Mouse (Mus musculus) cortical plate, adult 2 months (tissue): ENCODE measurements around the gene Gpatch4. TPM values are rescaled to one million over a fixed set of nuclear protein-coding genes. Genes with fewer than 3 reads are reported as not detected.

Experiments
- H3K27ac ChIP-seq: fragments of 200-500 bp; 2 replicates; pipeline ENCODE4 v1.5.1; 2012; ENCODE audit warnings: low read length, control low read depth, inconsistent platforms; ENCODE audit not compliant: insufficient read depth
- H3K4me1 ChIP-seq: fragments of 200-500 bp; 2 replicates; pipeline ENCODE4 v1.6.1; 2011; ENCODE audit warnings: low read length; ENCODE audit not compliant: control insufficient read depth, insufficient read depth
- H3K4me3 ChIP-seq: fragments of 200-500 bp; 2 replicates; pipeline ENCODE4 v1.5.1; 2011; ENCODE audit warnings: mild to moderate bottlenecking, low read length, control low read depth; ENCODE audit not compliant: insufficient read depth
- CTCF ChIP-seq: fragments of 200-500 bp; IDR thresholded peaks from 2 replicates; pipeline ENCODE4 v1.5.1; 2011; ENCODE audit warnings: mild to moderate bottlenecking, control low read depth, low read length; ENCODE audit not compliant: insufficient read depth; ENCODE audit errors: extremely low read depth
- POLR2A ChIP-seq: fragments of 200-500 bp; IDR thresholded peaks from 2 replicates; pipeline ENCODE4 v1.6.1; 2011; ENCODE audit warnings: mild to moderate bottlenecking, low read length, control low read depth; ENCODE audit not compliant: insufficient read depth; ENCODE audit errors: extremely low read depth
- polyA plus RNA-seq: library from polyadenylated mRNA; depleted of rRNA; stranded (reverse); fragments of >200 nt; gene quantifications from 2 replicates; pipeline ENCODE4 v1.2.3, GENCODE M21; 2012

The Gpatch4 gene
- polyA plus RNA-seq, 1 experiment = 14.3 TPM

DNA sequence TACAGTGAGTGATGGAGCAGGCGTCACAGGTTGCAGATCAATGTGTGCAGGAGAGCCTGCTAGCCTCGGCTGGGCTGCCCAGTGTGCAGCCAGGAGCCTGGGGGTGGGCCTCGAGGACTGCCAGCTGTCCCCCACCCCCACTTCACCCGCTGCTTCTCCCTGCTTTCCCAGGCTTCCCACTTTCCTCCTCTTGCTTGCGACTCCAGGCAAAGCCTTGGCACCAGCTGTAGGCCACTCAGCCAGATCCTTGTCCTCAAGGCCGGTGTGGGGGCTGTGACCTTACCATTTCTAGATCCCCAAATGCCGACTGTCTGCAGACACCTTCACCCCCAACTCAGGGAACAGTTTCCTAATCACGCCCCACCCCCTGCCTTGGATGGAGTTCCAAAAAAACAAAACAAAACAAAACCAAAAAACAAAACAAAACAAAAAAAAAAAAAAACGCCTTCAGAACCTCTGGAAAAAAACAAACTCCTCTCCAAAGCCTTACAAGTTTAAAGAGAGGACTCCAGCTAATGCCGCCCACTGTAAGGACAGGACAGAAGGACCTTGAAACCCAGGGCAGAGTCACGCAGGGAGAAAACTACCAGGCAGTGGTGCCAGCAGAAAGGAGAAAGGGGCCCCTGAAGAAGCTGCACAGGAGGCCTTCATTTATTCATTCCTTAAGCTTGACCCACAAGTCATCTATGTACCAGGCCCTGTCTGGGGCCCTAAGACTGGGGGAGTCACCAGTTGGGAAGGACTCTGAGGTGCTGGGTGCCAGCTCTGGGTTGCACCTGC is 41.9 kb upstream of the Gpatch4 start:
- Histone ChIP-seq H3K4me3 (peak overlapping the region; percentile 41), H3K4me1 (no peaks in the 10 kb centered on the region), H3K27ac (peak overlapping the region; percentile 90)
- TF ChIP-seq CTCF (no peak), POLR2A (no peak)

DNA sequence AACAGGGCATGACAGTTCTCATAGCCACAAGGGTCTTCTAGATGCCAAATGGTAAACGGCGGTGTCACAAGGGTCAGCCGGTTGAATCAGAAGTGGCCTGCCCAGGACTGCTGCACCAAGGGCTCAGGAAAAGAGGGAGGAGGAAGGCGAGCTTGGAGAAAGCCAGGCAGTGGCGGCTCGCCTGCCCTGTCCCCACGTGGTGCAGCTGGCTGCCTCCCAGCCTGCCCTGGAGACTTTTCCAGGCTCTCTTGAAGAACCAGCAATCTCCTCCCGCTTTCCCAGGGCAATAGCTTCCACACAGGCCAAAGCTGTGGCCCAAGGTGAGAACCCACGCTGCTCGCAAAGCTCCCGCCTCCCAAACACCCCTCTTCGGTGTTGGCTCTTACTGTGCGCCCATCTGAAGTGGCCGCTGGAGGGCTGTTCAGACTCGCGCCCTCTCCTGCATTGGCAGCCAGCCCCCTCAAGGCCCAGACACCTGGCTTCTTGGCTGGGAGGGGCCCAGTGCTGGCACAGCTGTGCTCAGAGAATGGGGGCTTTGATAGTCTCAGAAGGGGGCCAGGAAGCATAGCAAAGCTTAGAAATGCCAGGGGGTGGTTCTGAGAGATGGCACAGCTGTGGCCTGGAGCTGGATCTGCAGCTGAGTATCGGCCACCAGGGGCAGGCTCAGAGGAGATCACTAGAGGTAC is 40.5 kb upstream of the Gpatch4 start:
- TF ChIP-seq CTCF = no peak
- TF ChIP-seq POLR2A = no peak
- no peak overlapping the region for H3K4me3 ChIP-seq
- H3K27ac ChIP-seq = peak overlapping the region; percentile 29; the same call in 1 of the 2 replicates
- no peaks in the 10 kb centered on the region for H3K4me1 ChIP-seq

GRCm38 (mm10) chr3:88005822-88006786 is 36.8 kb upstream of the Gpatch4 start:
- Histone ChIP-seq H3K27ac (no peak overlapping the region), H3K4me1 (no peaks in the 10 kb centered on the region), H3K4me3 (no peak overlapping the region)
- TF ChIP-seq POLR2A (no peak), CTCF (peak; percentile 42; the same call in 1 of the 2 replicates)

GRCm38 (mm10) chr3:88010634-88011265 is 32.2 kb upstream of the Gpatch4 start:
- no peaks in the 10 kb centered on the region for H3K4me1 ChIP-seq
- H3K4me3 ChIP-seq = no peak overlapping the region
- H3K27ac ChIP-seq = no peak overlapping the region
- TF ChIP-seq POLR2A (no peak), CTCF (peak; percentile 48)

- Histone ChIP-seq H3K4me1 (no peaks in the 10 kb centered on the region), H3K27ac (no peak overlapping the region), H3K4me3 (peak overlapping the region; percentile 47)
- TF ChIP-seq POLR2A (peak; percentile 59; the same call in 1 of the 2 replicates), CTCF (no peak)
These were observed 20.4 kb upstream of the Gpatch4 start for GRCm38 (mm10) chr3:88022322-88023191.

GRCm38 (mm10) chr3:88023192-88024074 is 19.5 kb upstream of the Gpatch4 start:
- H3K4me3 ChIP-seq = peak overlapping the region; percentile 47
- H3K4me1 ChIP-seq = no peaks in the 10 kb centered on the region
- TF ChIP-seq POLR2A = no peak
- no peak for TF ChIP-seq CTCF
- no peak overlapping the region for H3K27ac ChIP-seq

- TF ChIP-seq CTCF = no peak
- no peak for TF ChIP-seq POLR2A
- Histone ChIP-seq H3K4me3 (peak overlapping the region; percentile 10; the same call in 1 of the 2 replicates), H3K4me1 (no peaks in the 10 kb centered on the region), H3K27ac (0 out of 2 replicates have a peak overlapping the region, but pooled peaks have one; percentile 42)
These were observed 16.1 kb upstream of the Gpatch4 start for GRCm38 (mm10) chr3:88026823-88027222.
